24 mouse cellular contexts compared by ENCODE assay signal in the genomic region with DNA sequence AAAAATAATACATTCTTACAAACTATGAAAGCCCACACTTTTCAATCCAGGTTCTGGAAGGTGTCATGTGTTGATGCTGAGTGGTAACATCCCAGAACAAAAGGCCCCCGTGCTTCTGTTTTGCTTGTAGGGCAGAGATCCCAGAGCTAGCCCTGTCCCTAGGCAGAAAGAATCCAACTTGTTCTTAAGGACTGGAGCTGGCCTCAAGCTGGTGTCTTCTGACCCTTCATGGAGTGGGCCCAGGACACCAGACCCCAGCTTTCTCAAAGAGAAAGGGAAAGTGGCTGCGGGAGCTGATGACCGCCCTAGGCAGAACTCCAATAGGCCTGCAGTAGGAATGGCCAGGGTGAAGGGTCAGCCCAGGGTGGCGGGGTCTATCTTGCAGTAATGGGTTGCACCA. TPM values are rescaled to one million over a fixed set of nuclear protein-coding genes. Genes with fewer than 3 reads are reported as not detected.
A peak's percentile ranks its signal among the peaks of the same experiment; 100 is the strongest.
DNase-seq lines count a peak whose midpoint lies in the region; TF ChIP-seq lines count a peak whose summit lies in the region.
"Had no signal": no experiment of that assay in that cellular context is flagged by ENCODE, and none has a peak within 500 bp of the region (broad histone marks: within the 10 kb centered on the region; RNA-seq: fewer than 3 reads in every experiment).

No protein-coding gene starts in this region.

- 0 out of 2 replicates have a peak, but pooled peaks cover 3% of the 10 kb centered on the region for H3K27me3 ChIP-seq in heart, adult 2 months (ENCODE audit: control insufficient read depth, insufficient read depth, low read length)
- H3K27me3 ChIP-seq in kidney, adult 2 months (replicated peaks; ENCODE audit: control insufficient read depth, insufficient read depth, low read length) = no peaks in the 10 kb centered on the region
- H3K27me3 ChIP-seq: Patski had no signal

- WGBS in heart, adult 2 months = 76% methylated on average over 4 of the region's 4 CpGs
- 82% methylated on average over 4 of the region's 4 CpGs for WGBS in kidney, adult 2 months

- no peak for TF ChIP-seq EP300 in heart, adult 2 months (IDR thresholded peaks at IDR 0.05; ENCODE audit: insufficient read depth, low read depth, low read length)

- no peak overlapping the region for H3K4me3 ChIP-seq in gastrocnemius, adult 2 months
- H3K4me3 ChIP-seq in heart, adult 2 months = no peak overlapping the region
- no peak overlapping the region for H3K4me3 ChIP-seq in kidney, adult 2 months (ENCODE audit: insufficient read depth, low read depth, low read length)
- H3K4me3 ChIP-seq: embryonic facial prominence, embryonic 10.5 days; embryonic facial prominence, embryonic 12.5 days; forebrain, embryonic 13.5 days had no signal

- no peaks in the 10 kb centered on the region for H3K79me2 ChIP-seq in heart, adult 2 months (replicated peaks; ENCODE audit: control insufficient read depth, insufficient read depth, low read length)

- TF ChIP-seq POLR2A in heart, adult 2 months (IDR thresholded peaks at IDR 0.05; ENCODE audit: insufficient read depth, low read depth, low read length) = no peak
- no peak for TF ChIP-seq POLR2A in kidney, adult 2 months (IDR thresholded peaks at IDR 0.05; ENCODE audit: low read depth, low read length)

- peak; percentile 14 for DNase-seq in gastrocnemius, adult 2 months
- no peak for DNase-seq in gastrocnemius, postnatal 10 days
- no peak for DNase-seq in heart, adult 2 months
- no peak for DNase-seq in heart, adult 18-20 months
- DNase-seq in kidney, adult 2 months = peak; percentile 32
- DNase-seq in kidney, postnatal 4 days = no peak
- peak; percentile 16 for DNase-seq in lung, postnatal 25 days (ENCODE audit: low spot score)
- DNase-seq in lung, adult 18-20 months = no peak
- DNase-seq: adrenal gland, adult 8-10 months; adrenal gland, postnatal 14 days; adrenal gland, postnatal 36 days; B cell, adult 2 months; cerebellum, adult 11-12 months; cerebellum, adult 2 months; cerebellum, adult 9-10 months; cerebellum, postnatal 10 days; cerebellum, postnatal 25 days had no signal

- intact Hi-C loops in gastrocnemius, adult 2 months (cut with DNase I) = loop anchor here (5.0 kb wide), 1 partner anchor 50 kb away; no protein-coding TSS in a partner anchor
- intact Hi-C loops in heart, adult 2 months (cut with DNase I) = no loop called here

- H3K27ac ChIP-seq in gastrocnemius, adult 2 months = peak overlapping the region; percentile 54
- 0 out of 2 replicates have a peak overlapping the region, but pooled peaks have one; percentile 26 for H3K27ac ChIP-seq in heart, adult 2 months
- no peak overlapping the region for H3K27ac ChIP-seq in kidney, adult 2 months (ENCODE audit: insufficient read depth, low read depth, low read length)
- H3K27ac ChIP-seq: embryonic facial prominence, embryonic 12.5 days; forebrain, embryonic 13.5 days had no signal

- peaks cover 1% of the 10 kb centered on the region; the same call in 1 of the 2 replicates for H3K4me1 ChIP-seq in heart, adult 2 months (ENCODE audit: control insufficient read depth, insufficient read depth, low read length)
- peaks cover 11% of the 10 kb centered on the region; the same call in 1 of the 2 replicates for H3K4me1 ChIP-seq in kidney, adult 2 months (ENCODE audit: control insufficient read depth, insufficient read depth, low read length)

- TF ChIP-seq CTCF in gastrocnemius, adult 2 months (IDR thresholded peaks at IDR 0.05) = no peak
- TF ChIP-seq CTCF in heart, adult 2 months (IDR thresholded peaks at IDR 0.05) = no peak
- TF ChIP-seq CTCF in kidney, adult 2 months (conservative IDR thresholded peaks at IDR 0.05; ENCODE audit: insufficient read depth, insufficient read length, low read depth, low read length) = no peak

- H3K9ac ChIP-seq in heart, adult 2 months (ENCODE audit: low read depth, low read length) = no peak overlapping the region
- H3K9ac ChIP-seq: embryonic facial prominence, embryonic 12.5 days; forebrain, embryonic 13.5 days had no signal

- H3K36me3 ChIP-seq in heart, adult 2 months (ENCODE audit: control insufficient read depth, insufficient read depth, low read length) = no peaks in the 10 kb centered on the region
- H3K36me3 ChIP-seq in kidney, adult 2 months (ENCODE audit: control insufficient read depth, insufficient read depth, low read length) = no peaks in the 10 kb centered on the region
- H3K36me3 ChIP-seq: embryonic facial prominence, embryonic 10.5 days; embryonic facial prominence, embryonic 12.5 days; G1E had no signal

RNA-seq across cellular contexts. Expression of a gene that starts 5.0 kb away (rescaled TPM):
- total RNA-seq in gastrocnemius, adult 2 months (2021) = 10 to 100 TPM in 1 of 2 experiments, 1 to 10 TPM in 1; 9.5 to 19.6 TPM
- 1 to 10 TPM; 3.9 to 5.3 TPM for total RNA-seq in gastrocnemius, postnatal 10 days (2021)
- 10 to 100 TPM; 24.3 to 29.9 TPM for total RNA-seq in heart, adult 2 months (2021)
- 30.3 and 47.5 TPM in 2 replicates for polyA plus RNA-seq in heart, adult 2 months (2012; rRNA removed)
- total RNA-seq in heart, adult 18-20 months (2021) = 10 to 100 TPM; 25.1 to 27.1 TPM
- 16.7 and 19.7 TPM in 2 replicates for polyA plus RNA-seq in kidney, adult 2 months (2012; rRNA removed)
- total RNA-seq: CH12.LX had no signal
- polyA plus RNA-seq: activated CD4-positive, CD25-positive, alpha-beta regulatory T cell, adult 4 months had no signal

Comparison
In these comparisons a context has a peak if more than half of its experiments do, and no peak if none do; other contexts are left out.
1. DNase-seq: peak in gastrocnemius, adult 2 months (single experiment), kidney, adult 2 months (single experiment) and lung, postnatal 25 days (single experiment); none in gastrocnemius, postnatal 10 days (single experiment), heart, adult 2 months (0 of 2), heart, adult 18-20 months (0 of 2), kidney, postnatal 4 days (0 of 2) and lung, adult 18-20 months (0 of 2).